Mouse (Mus musculus) stomach, embryonic 14.5 days (tissue): Measurements from ENCODE around the gene Dnajb5. TPM values are rescaled to one million over a fixed set of nuclear protein-coding genes. Genes with fewer than 3 reads are reported as not detected.
A peak's percentile ranks its signal among the peaks of the same experiment; 100 is the strongest.

Experiments used
- ATAC-seq: fragments of 200-750 bp; cut with Nextera tagmentation; 2 replicates; pipeline ENCODE4 v1.8.0; 2017; ENCODE audit warnings: low read depth, moderate TSS enrichment; ENCODE audit not compliant: insufficient number of reproducible peaks, insufficient read depth, low FRiP score
- H3K27ac ChIP-seq: fragments of 300-500 bp; sonication (generic); 2 replicates; pipeline ENCODE4 v1.5.1; 2014; ENCODE audit warnings: mild to moderate bottlenecking, low read length, moderate library complexity, mixed read lengths
- H3K27me3 ChIP-seq: fragments of 300-500 bp; sonication (generic); 2 replicates; pipeline ENCODE4 v1.6.1; 2014; ENCODE audit warnings: low read length, control low read depth, mixed read lengths; ENCODE audit not compliant: control insufficient read depth, insufficient read depth
- H3K36me3 ChIP-seq: fragments of 300-500 bp; sonication (generic); 2 replicates; pipeline ENCODE4 v1.6.1; 2014; ENCODE audit warnings: mild to moderate bottlenecking, control low read depth, low read length, moderate library complexity, mixed read lengths; ENCODE audit not compliant: control insufficient read depth, insufficient read depth
- H3K4me1 ChIP-seq: fragments of 300-500 bp; sonication (generic); 2 replicates; pipeline ENCODE4 v1.6.1; 2014; ENCODE audit warnings: low read length, control low read depth, mixed read lengths; ENCODE audit not compliant: control insufficient read depth, insufficient read depth
- H3K4me2 ChIP-seq: fragments of 300-500 bp; sonication (generic); replicated peaks from 2 replicates; pipeline ENCODE4 v1.6.1; 2014; ENCODE audit warnings: low read depth, low read length, control low read depth
- H3K4me3 ChIP-seq: fragments of 300-500 bp; sonication (generic); 2 replicates; pipeline ENCODE4 v1.5.1; 2014; ENCODE audit warnings: low read depth, low read length, control low read depth
- H3K9ac ChIP-seq: fragments of 300-500 bp; sonication (generic); replicated peaks from 2 replicates; pipeline ENCODE4 v1.6.1; 2014; ENCODE audit warnings: low read depth, mild to moderate bottlenecking, control low read depth, low read length, moderate library complexity, mixed read lengths
- H3K9me3 ChIP-seq: fragments of 300-500 bp; sonication (generic); 2 replicates; pipeline ENCODE4 v1.6.1; 2016; ENCODE audit warnings: low read depth, low read length, control low read depth; ENCODE audit not compliant: control insufficient read depth
- WGBS: fragments of 180-500 bp; shearing (Covaris S2); extraction: QIAGEN DNeasy Blood & Tissue Kit; methylation state at CpG from one replicate; pipeline ENCODE4 v1.1.7; 2014; 5-methylcytosine and 5-hydroxymethylcytosine counted together
- polyA plus RNA-seq: library from polyadenylated mRNA; unstranded; fragments of >200 nt; fragmentation: Nextera tagmentation; extraction: Ambion mirVana; gene quantifications from 2 replicates; pipeline ENCODE4 v1.2.1, GENCODE M21; 2014

Dnajb5 gene
- 10.0 and 11.0 TPM in 2 replicates for polyA plus RNA-seq

- Histone ChIP-seq H3K4me1 (peaks cover 16% of the 10 kb centered on the region; the same call in 1 of the 2 replicates), H3K9ac (peak within 1 kb of the TSS; percentile 70), H3K27me3 (0 out of 2 replicates have a peak, but pooled peaks cover 4% of the 10 kb centered on the region), H3K27ac (peak within 1 kb of the TSS; percentile 85), H3K36me3 (0 out of 2 replicates have a peak, but pooled peaks cover 1% of the 10 kb centered on the region), H3K4me3 (peak within 1 kb of the TSS; percentile 82), H3K9me3 (no peaks in the 10 kb centered on the region), H3K4me2 (peak within 1 kb of the TSS; percentile 74)
- under 1% methylated on average over 39 of the region's 39 CpGs for WGBS
- peak; percentile 95 for ATAC-seq
These were observed at the start of gene Dnajb5 for GRCm38 (mm10) chr4:42949676-42950051. Dnajb5 (plus strand) TSS chr4:42949814.

- Histone ChIP-seq H3K27me3 (no peaks in the 10 kb centered on the region), H3K4me1 (no peaks in the 10 kb centered on the region), H3K4me2 (no peak overlapping the region), H3K27ac (no peak overlapping the region), H3K4me3 (no peak overlapping the region), H3K9ac (no peak overlapping the region), H3K9me3 (no peaks in the 10 kb centered on the region), H3K36me3 (no peaks in the 10 kb centered on the region)
- ATAC-seq, result no peak
- 67% methylated on average over 5 of the region's 5 CpGs for WGBS
These were observed 48.7 kb upstream of the Dnajb5 start for GRCm38 (mm10) chr4:42900878-42901277.

GRCm38 (mm10) chr4:42902174-42902573, 47.4 kb upstream of the Dnajb5 start:
- Histone ChIP-seq H3K4me1 (no peaks in the 10 kb centered on the region), H3K9me3 (no peaks in the 10 kb centered on the region), H3K4me3 (no peak overlapping the region), H3K36me3 (no peaks in the 10 kb centered on the region), H3K9ac (no peak overlapping the region), H3K4me2 (no peak overlapping the region), H3K27ac (no peak overlapping the region), H3K27me3 (no peaks in the 10 kb centered on the region)
- 54% methylated on average over 9 of the region's 9 CpGs for WGBS
- ATAC-seq, result no peak

GRCm38 (mm10) chr4:42902730-42903129, 46.9 kb upstream of the Dnajb5 start:
- Histone ChIP-seq H3K9ac (no peak overlapping the region), H3K27me3 (no peaks in the 10 kb centered on the region), H3K4me3 (no peak overlapping the region), H3K36me3 (no peaks in the 10 kb centered on the region), H3K27ac (no peak overlapping the region), H3K4me2 (no peak overlapping the region), H3K9me3 (no peaks in the 10 kb centered on the region), H3K4me1 (no peaks in the 10 kb centered on the region)
- WGBS, result 87% methylated on average over 5 of the region's 5 CpGs
- ATAC-seq, result no peak

GRCm38 (mm10) chr4:42903942-42904341, 45.7 kb upstream of the Dnajb5 start:
- Histone ChIP-seq H3K27me3 (no peaks in the 10 kb centered on the region), H3K4me3 (no peak overlapping the region), H3K36me3 (no peaks in the 10 kb centered on the region), H3K9me3 (no peaks in the 10 kb centered on the region), H3K4me2 (no peak overlapping the region), H3K27ac (no peak overlapping the region), H3K4me1 (no peaks in the 10 kb centered on the region), H3K9ac (no peak overlapping the region)
- 16% methylated on average over 1 of the region's 1 CpGs for WGBS
- ATAC-seq, result no peak

GRCm38 (mm10) chr4:42904523-42904922, 45.1 kb upstream of the Dnajb5 start:
- H3K9me3 ChIP-seq, result no peaks in the 10 kb centered on the region
- H3K9ac ChIP-seq, result no peak overlapping the region
- ATAC-seq, result no peak
- H3K4me1 ChIP-seq, result no peaks in the 10 kb centered on the region
- H3K27ac ChIP-seq, result no peak overlapping the region
- H3K4me2 ChIP-seq, result no peak overlapping the region
- WGBS, result 93% methylated on average over 3 of the region's 3 CpGs
- H3K36me3 ChIP-seq, result no peaks in the 10 kb centered on the region
- no peak overlapping the region for H3K4me3 ChIP-seq
- H3K27me3 ChIP-seq, result no peaks in the 10 kb centered on the region

- no peak for ATAC-seq
- Histone ChIP-seq H3K4me3 (no peak overlapping the region), H3K36me3 (no peaks in the 10 kb centered on the region), H3K4me1 (no peaks in the 10 kb centered on the region), H3K27me3 (no peaks in the 10 kb centered on the region), H3K9me3 (no peaks in the 10 kb centered on the region), H3K9ac (no peak overlapping the region), H3K27ac (no peak overlapping the region), H3K4me2 (no peak overlapping the region)
- WGBS, result 80% methylated on average over 6 of the region's 6 CpGs
These were observed 44.6 kb upstream of the Dnajb5 start for GRCm38 (mm10) chr4:42904966-42905365.

GRCm38 (mm10) chr4:42913391-42913790, 36.2 kb upstream of the Dnajb5 start:
- peaks cover 9% of the 10 kb centered on the region; the same call in 1 of the 2 replicates for H3K27me3 ChIP-seq
- WGBS, result 37% methylated on average over 10 of the region's 10 CpGs

GRCm38 (mm10) chr4:42915311-42915710, 34.3 kb upstream of the Dnajb5 start:
- H3K36me3 ChIP-seq, result no peaks in the 10 kb centered on the region
- no peak for ATAC-seq
- peaks cover 11% of the 10 kb centered on the region; the same call in 1 of the 2 replicates for H3K27me3 ChIP-seq

More at GRCm38 (mm10) chr4:42913391-42913790, 36.2 kb upstream of the Dnajb5 start:
- Histone ChIP-seq H3K36me3 (no peaks in the 10 kb centered on the region), H3K9me3 (no peaks in the 10 kb centered on the region), H3K4me1 (no peaks in the 10 kb centered on the region), H3K27ac (no peak overlapping the region), H3K4me3 (no peak overlapping the region), H3K9ac (no peak overlapping the region), H3K4me2 (no peak overlapping the region)
- no peak for ATAC-seq

More at GRCm38 (mm10) chr4:42915311-42915710, 34.3 kb upstream of the Dnajb5 start:
- Histone ChIP-seq H3K4me1 (no peaks in the 10 kb centered on the region), H3K4me2 (no peak overlapping the region), H3K9ac (no peak overlapping the region), H3K9me3 (no peaks in the 10 kb centered on the region), H3K4me3 (no peak overlapping the region), H3K27ac (no peak overlapping the region)
- WGBS, result 81% methylated on average over 12 of the region's 12 CpGs
